Mouse (Mus musculus) liver, adult 2 months (tissue): ENCODE results near the gene Mbnl2. TPM values are rescaled to one million over a fixed set of nuclear protein-coding genes. Genes with fewer than 3 reads are reported as not detected.

Experiments used
- DNase-seq: peaks from one replicate; pipeline ENCODE4 v3.0.0-alpha.2; 2011; ENCODE audit warnings: low read depth, low spot score; ENCODE audit errors: extremely low read depth
- H3K27ac ChIP-seq: fragments of 200-500 bp; replicated peaks from 2 replicates; pipeline ENCODE4 v1.5.1; 2012; ENCODE audit warnings: low read depth, mild to moderate bottlenecking, control low read depth, inconsistent platforms, low read length; ENCODE audit not compliant: insufficient read depth
- H3K27me3 ChIP-seq: fragments of 200-500 bp; 2 replicates; pipeline ENCODE4 v1.6.1; 2012; ENCODE audit warnings: mild to moderate bottlenecking, moderate library complexity, low read length, inconsistent platforms; ENCODE audit not compliant: control insufficient read depth, insufficient read depth
- H3K36me3 ChIP-seq: fragments of 200-500 bp; 2 replicates; pipeline ENCODE4 v1.6.1; 2012; ENCODE audit warnings: low read length, inconsistent platforms; ENCODE audit not compliant: control insufficient read depth, insufficient read depth
- H3K4me1 ChIP-seq: fragments of 200-500 bp; 2 replicates; pipeline ENCODE4 v1.6.1; 2011; ENCODE audit warnings: low read length; ENCODE audit not compliant: control insufficient read depth, insufficient read depth
- H3K4me3 ChIP-seq: fragments of 200-500 bp; 2 replicates; pipeline ENCODE4 v1.5.1; 2011; ENCODE audit warnings: low read depth, mild to moderate bottlenecking, control low read depth, low read length, moderate library complexity; ENCODE audit not compliant: insufficient read depth
- H3K79me2 ChIP-seq: fragments of 200-500 bp; 2 replicates; pipeline ENCODE4 v1.6.1; 2012; ENCODE audit warnings: inconsistent platforms, mild to moderate bottlenecking, low read length, moderate library complexity; ENCODE audit not compliant: control insufficient read depth, insufficient read depth
- H3K9ac ChIP-seq: fragments of 200-500 bp; 2 replicates; pipeline ENCODE4 v1.6.1; 2012; ENCODE audit warnings: low read depth, mild to moderate bottlenecking, control low read depth, inconsistent platforms, low read length
- CTCF ChIP-seq: fragments of 200-500 bp; IDR thresholded peaks from 2 replicates; pipeline ENCODE4 v1.5.1; 2011; ENCODE audit warnings: low read depth, low read length, control low read depth
- POLR2A ChIP-seq: fragments of 200-500 bp; IDR thresholded peaks from 2 replicates; pipeline ENCODE4 v1.6.1; 2011; ENCODE audit warnings: low read length, control low read depth; ENCODE audit not compliant: insufficient read depth; ENCODE audit errors: extremely low read depth
- WGBS: fragments of 180-500 bp; shearing (Covaris S2); methylation state at CpG from one replicate; pipeline ENCODE4 v1.1.7; 2018; 5-methylcytosine and 5-hydroxymethylcytosine counted together
- polyA plus RNA-seq: library from polyadenylated mRNA; depleted of rRNA; stranded (reverse); fragments of >200 nt; gene quantifications from 2 replicates; pipeline ENCODE4 v1.2.3, GENCODE M21; 2012
- total RNA-seq: library from RNA; depleted of rRNA; stranded (reverse); fragments of >200 nt; gene quantifications from 2 replicates; pipeline ENCODE4 v1.2.3, GENCODE M21; 2014

Gene Mbnl2
- total and polyA plus RNA-seq, 2 experiments, result 17.5 to 35.2 TPM

- Histone ChIP-seq H3K4me1 (no peaks in the 10 kb centered on the region), H3K79me2 (no peaks in the 10 kb centered on the region), H3K36me3 (no peaks in the 10 kb centered on the region), H3K4me3 (no peak overlapping the region), H3K27me3 (no peaks in the 10 kb centered on the region), H3K9ac (no peak overlapping the region), H3K27ac (no peak overlapping the region)
- TF ChIP-seq CTCF, result no peak
- TF ChIP-seq POLR2A, result no peak
- DNase-seq, result no peak
- WGBS, result 93% methylated on average over 7 of the region's 7 CpGs
Observed at GRCm38 (mm10) chr14:120454221-120454620, 178.8 kb downstream of the Mbnl2 start.

GRCm38 (mm10) chr14:120463938-120464727 is 188.7 kb downstream of the Mbnl2 start:
- Histone ChIP-seq H3K79me2 (no peaks in the 10 kb centered on the region), H3K4me1 (no peaks in the 10 kb centered on the region), H3K27me3 (no peaks in the 10 kb centered on the region), H3K27ac (no peak overlapping the region), H3K9ac (no peak overlapping the region), H3K4me3 (no peak overlapping the region), H3K36me3 (no peaks in the 10 kb centered on the region)
- DNase-seq, result no peak
- 91% methylated on average over 3 of the region's 3 CpGs for WGBS
- TF ChIP-seq CTCF (no peak), POLR2A (no peak)

- Histone ChIP-seq H3K4me1 (no peaks in the 10 kb centered on the region), H3K9ac (no peak overlapping the region), H3K4me3 (no peak overlapping the region), H3K79me2 (no peaks in the 10 kb centered on the region), H3K27me3 (no peaks in the 10 kb centered on the region), H3K36me3 (no peaks in the 10 kb centered on the region), H3K27ac (no peak overlapping the region)
- DNase-seq, result no peak
- WGBS, result 88% methylated on average over 4 of the region's 4 CpGs
- TF ChIP-seq CTCF (no peak), POLR2A (no peak)
Observed at GRCm38 (mm10) chr14:120466816-120467215, 191.3 kb downstream of the Mbnl2 start.

- H3K79me2 ChIP-seq, result no peaks in the 10 kb centered on the region
- TF ChIP-seq POLR2A, result no peak
- no peak for TF ChIP-seq CTCF
- WGBS, result 76% methylated on average over 14 of the region's 14 CpGs
- H3K4me1 ChIP-seq, result no peaks in the 10 kb centered on the region
- no peak for DNase-seq
- H3K36me3 ChIP-seq, result no peaks in the 10 kb centered on the region
- H3K4me3 ChIP-seq, result no peak overlapping the region
- H3K9ac ChIP-seq, result no peak overlapping the region
- no peaks in the 10 kb centered on the region for H3K27me3 ChIP-seq
- no peak overlapping the region for H3K27ac ChIP-seq
Observed at GRCm38 (mm10) chr14:120469126-120469790, 193.8 kb downstream of the Mbnl2 start.

- no peaks in the 10 kb centered on the region; the same call in 1 of the 2 replicates for H3K4me1 ChIP-seq
- WGBS, result 76% methylated on average over 7 of the region's 7 CpGs
- H3K4me3 ChIP-seq, result no peak overlapping the region
- no peak overlapping the region for H3K27ac ChIP-seq
- DNase-seq, result no peak
- H3K9ac ChIP-seq, result no peak overlapping the region
- H3K27me3 ChIP-seq, result no peaks in the 10 kb centered on the region
- TF ChIP-seq POLR2A (no peak), CTCF (no peak)
- H3K79me2 ChIP-seq, result peaks cover 7% of the 10 kb centered on the region; the same call in 1 of the 2 replicates
- H3K36me3 ChIP-seq, result no peaks in the 10 kb centered on the region
Observed at GRCm38 (mm10) chr14:120476186-120476697, 200.8 kb downstream of the Mbnl2 start.
